Mouse (Mus musculus): ENCODE results near the gene Retreg1. TPM values are rescaled to one million over a fixed set of nuclear protein-coding genes. Genes with fewer than 3 reads are reported as not detected.
A peak's percentile ranks its signal among the peaks of the same experiment; 100 is the strongest.

Gene Retreg1
- polyA plus RNA-seq, 1 experiment, result 32.8 TPM

GRCm38 (mm10) chr15:26008621-26009020 is 165.6 kb downstream of the Retreg1 start:
- no peak overlapping the region for H3K4me2 ChIP-seq (ENCODE audit: low read depth)
- H3K27me3 ChIP-seq (ENCODE audit: control insufficient read depth, insufficient read depth, insufficient read length), result no peaks in the 10 kb centered on the region

GRCm38 (mm10) chr15:26012891-26013290 is 169.9 kb downstream of the Retreg1 start:
- Histone ChIP-seq H3K27me3 (ENCODE audit: control insufficient read depth, insufficient read depth, insufficient read length) (no peaks in the 10 kb centered on the region), H3K4me2 (ENCODE audit: low read depth) (no peak overlapping the region), H3ac (ENCODE audit: control insufficient read depth, insufficient read length) (no peak overlapping the region), H3K4me3 (no peak overlapping the region), H3K36me3 (ENCODE audit: control insufficient read depth, insufficient read depth) (no peaks in the 10 kb centered on the region), H3K79me2 (ENCODE audit: control insufficient read depth, insufficient read depth) (no peaks in the 10 kb centered on the region)
- TF ChIP-seq MYOD1 (IDR thresholded peaks at IDR 0.05; ENCODE audit: control insufficient read depth in 1 of 3, insufficient read length in 2 of 3, low read depth in 2 of 3) (peak in 1 of 3 experiments; percentile 8), MAX (IDR thresholded peaks at IDR 0.05; ENCODE audit: low read depth) (no peak)

More at GRCm38 (mm10) chr15:26008621-26009020, 165.6 kb downstream of the Retreg1 start:
- Histone ChIP-seq H3K4me3 (no peak overlapping the region), H3ac (ENCODE audit: control insufficient read depth, insufficient read length) (no peak overlapping the region), H3K79me2 (ENCODE audit: control insufficient read depth, insufficient read depth) (no peaks in the 10 kb centered on the region), H3K36me3 (ENCODE audit: control insufficient read depth, insufficient read depth) (no peaks in the 10 kb centered on the region)
- TF ChIP-seq POLR2A (IDR thresholded peaks at IDR 0.05; ENCODE audit: insufficient read length, low read depth) (no peak), E2F4 (IDR thresholded peaks at IDR 0.05; ENCODE audit: insufficient read depth) (no peak), POLR2AphosphoS2 (IDR thresholded peaks at IDR 0.05; ENCODE audit: insufficient read length, low read depth) (no peak), TCF3 (IDR thresholded peaks at IDR 0.05; ENCODE audit: insufficient read length, low read depth) (no peak), MYOG (IDR thresholded peaks at IDR 0.05; ENCODE audit: control insufficient read depth in 1 of 3, insufficient read depth in 1 of 3, insufficient read length in 2 of 3, low read depth in 2 of 3) (no peak), CEBPB (IDR thresholded peaks at IDR 0.05; ENCODE audit: insufficient read depth, poor library complexity, severe bottlenecking) (no peak), SRF (IDR thresholded peaks at IDR 0.05; ENCODE audit: control insufficient read depth, insufficient read length, low read depth) (no peak), MAX (IDR thresholded peaks at IDR 0.05; ENCODE audit: low read depth) (no peak), MYOD1 (IDR thresholded peaks at IDR 0.05; ENCODE audit: control insufficient read depth in 1 of 3, insufficient read length in 2 of 3, low read depth in 2 of 3) (no peak), TCF12 (IDR thresholded peaks at IDR 0.05; ENCODE audit: insufficient read depth, poor library complexity, severe bottlenecking) (no peak)

GRCm38 (mm10) chr15:26015979-26016665 is 173.1 kb downstream of the Retreg1 start:
- H3K4me3 ChIP-seq, result no peak overlapping the region

GRCm38 (mm10) chr15:26021721-26022120 is 178.7 kb downstream of the Retreg1 start:
- H3K79me2 ChIP-seq (ENCODE audit: control insufficient read depth, insufficient read depth), result no peaks in the 10 kb centered on the region
- no peaks in the 10 kb centered on the region for H3K36me3 ChIP-seq (ENCODE audit: control insufficient read depth, insufficient read depth)
- H3K4me3 ChIP-seq, result no peak overlapping the region
- no peaks in the 10 kb centered on the region for H3K27me3 ChIP-seq (ENCODE audit: control insufficient read depth, insufficient read depth, insufficient read length)
- no peak for TF ChIP-seq E2F4 (IDR thresholded peaks at IDR 0.05; ENCODE audit: insufficient read depth)
- no peak for TF ChIP-seq USF1 (IDR thresholded peaks at IDR 0.05; ENCODE audit: low read depth)
- TF ChIP-seq TCF3 (IDR thresholded peaks at IDR 0.05; ENCODE audit: insufficient read length, low read depth), result no peak
- TF ChIP-seq POLR2A (IDR thresholded peaks at IDR 0.05; ENCODE audit: insufficient read length, low read depth), result no peak
- no peak for TF ChIP-seq MYOG (IDR thresholded peaks at IDR 0.05; ENCODE audit: control insufficient read depth in 1 of 3, insufficient read depth in 1 of 3, insufficient read length in 2 of 3, low read depth in 2 of 3)
- TF ChIP-seq POLR2AphosphoS2 (IDR thresholded peaks at IDR 0.05; ENCODE audit: insufficient read length, low read depth), result no peak
- TF ChIP-seq CEBPB (IDR thresholded peaks at IDR 0.05; ENCODE audit: insufficient read depth, poor library complexity, severe bottlenecking), result no peak
- TF ChIP-seq TCF12 (IDR thresholded peaks at IDR 0.05; ENCODE audit: insufficient read depth, poor library complexity, severe bottlenecking), result no peak
- no peak for TF ChIP-seq REST (IDR thresholded peaks at IDR 0.05; ENCODE audit: insufficient read depth, insufficient read length)
- TF ChIP-seq MAX (IDR thresholded peaks at IDR 0.05; ENCODE audit: low read depth), result no peak
- H3K4me2 ChIP-seq (ENCODE audit: low read depth), result no peak overlapping the region
- H3ac ChIP-seq (ENCODE audit: control insufficient read depth, insufficient read length), result no peak overlapping the region

More at GRCm38 (mm10) chr15:26015979-26016665, 173.1 kb downstream of the Retreg1 start:
- TF ChIP-seq CEBPB (IDR thresholded peaks at IDR 0.05; ENCODE audit: insufficient read depth, poor library complexity, severe bottlenecking), result 0 out of 2 replicates have a peak, but pooled peaks have one; percentile 25
- TF ChIP-seq POLR2A (IDR thresholded peaks at IDR 0.05; ENCODE audit: insufficient read length, low read depth), result no peak
- no peak for TF ChIP-seq USF1 (IDR thresholded peaks at IDR 0.05; ENCODE audit: low read depth)
- peak in 2 of 3 experiments; percentile 96 to 97 for TF ChIP-seq MYOD1 (IDR thresholded peaks at IDR 0.05; ENCODE audit: control insufficient read depth in 1 of 3, insufficient read length in 2 of 3, low read depth in 2 of 3)
- TF ChIP-seq MAX (IDR thresholded peaks at IDR 0.05; ENCODE audit: low read depth), result peak; percentile 44
- peak; percentile 44 to 93 (median 77) for TF ChIP-seq MYOG (IDR thresholded peaks at IDR 0.05; ENCODE audit: control insufficient read depth in 1 of 3, insufficient read depth in 1 of 3, insufficient read length in 2 of 3, low read depth in 2 of 3)
- peak; percentile 46 for TF ChIP-seq TCF3 (IDR thresholded peaks at IDR 0.05; ENCODE audit: insufficient read length, low read depth)
- TF ChIP-seq SRF (IDR thresholded peaks at IDR 0.05; ENCODE audit: control insufficient read depth, insufficient read length, low read depth), result no peak
- TF ChIP-seq TCF12 (IDR thresholded peaks at IDR 0.05; ENCODE audit: insufficient read depth, poor library complexity, severe bottlenecking), result peak; percentile 83
- TF ChIP-seq POLR2AphosphoS2 (IDR thresholded peaks at IDR 0.05; ENCODE audit: insufficient read length, low read depth), result no peak
- Histone ChIP-seq H3K4me2 (ENCODE audit: low read depth) (peak overlapping the region; percentile 61), H3K36me3 (ENCODE audit: control insufficient read depth, insufficient read depth) (no peaks in the 10 kb centered on the region), H3K27me3 (ENCODE audit: control insufficient read depth, insufficient read depth, insufficient read length) (no peaks in the 10 kb centered on the region), H3ac (ENCODE audit: control insufficient read depth, insufficient read length) (no peak overlapping the region), H3K79me2 (ENCODE audit: control insufficient read depth, insufficient read depth) (no peaks in the 10 kb centered on the region)

- no peak overlapping the region for H3K4me3 ChIP-seq
- no peak overlapping the region for H3ac ChIP-seq (ENCODE audit: control insufficient read depth, insufficient read length)
- H3K79me2 ChIP-seq (ENCODE audit: control insufficient read depth, insufficient read depth), result no peaks in the 10 kb centered on the region
- no peaks in the 10 kb centered on the region for H3K27me3 ChIP-seq (ENCODE audit: control insufficient read depth, insufficient read depth, insufficient read length)
- no peak overlapping the region for H3K4me2 ChIP-seq (ENCODE audit: low read depth)
- H3K36me3 ChIP-seq (ENCODE audit: control insufficient read depth, insufficient read depth), result no peaks in the 10 kb centered on the region
- TF ChIP-seq MAX (IDR thresholded peaks at IDR 0.05; ENCODE audit: low read depth), result no peak
- no peak for TF ChIP-seq TCF3 (IDR thresholded peaks at IDR 0.05; ENCODE audit: insufficient read length, low read depth)
- TF ChIP-seq CEBPB (IDR thresholded peaks at IDR 0.05; ENCODE audit: insufficient read depth, poor library complexity, severe bottlenecking), result no peak
- TF ChIP-seq REST (IDR thresholded peaks at IDR 0.05; ENCODE audit: insufficient read depth, insufficient read length), result no peak
- TF ChIP-seq E2F4 (IDR thresholded peaks at IDR 0.05; ENCODE audit: insufficient read depth), result no peak
These were observed 179.7 kb downstream of the Retreg1 start for GRCm38 (mm10) chr15:26022636-26023035.

Other genes starting within 250 kb of the Retreg1 start
- 71.4 TPM for gene Myo10, start 220.7 kb upstream of the Retreg1 start, polyA plus RNA-seq (2012; fragmentation: generic; extraction: Trizol)
- 102 TPM for gene Zfp622, start 141.2 kb downstream of the Retreg1 start, polyA plus RNA-seq (2012; fragmentation: generic; extraction: Trizol)

All from myocyte (in vitro differentiated cells).